Mouse (Mus musculus): ENCODE results near the gene Suv39h2.

The Suv39h2 gene

GRCm38 (mm10) chr2:3474861-3475283 lies at the start of gene Suv39h2:
Gene Suv39h2 (minus strand): TSS chr2:3475031.
- in situ Hi-C loops (cut with MboI; ENCODE audit: unreplicated experiment in 2 of 2), result no loop called here

DNA sequence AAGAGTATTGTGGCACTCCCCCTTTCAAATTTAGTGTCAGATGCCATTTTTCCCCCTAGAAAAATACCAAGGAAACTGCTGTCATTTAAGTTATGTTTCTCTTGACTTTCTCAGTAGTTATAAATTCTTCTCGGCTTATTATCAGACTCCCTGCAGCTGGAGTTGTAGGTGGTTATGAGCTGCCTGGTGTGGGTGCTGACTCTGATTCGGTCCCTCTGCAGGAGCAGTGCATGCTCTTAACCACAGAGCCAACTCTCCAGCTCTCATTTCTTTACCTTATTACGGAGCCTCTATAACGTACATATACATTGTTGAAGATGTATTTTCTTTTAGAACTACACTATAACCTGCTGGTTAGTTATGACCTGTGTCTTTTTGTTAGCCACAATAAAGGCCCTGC lies 47.7 kb upstream of the Suv39h2 start:
- in situ Hi-C loops (cut with MboI; ENCODE audit: unreplicated experiment in 2 of 2), result loop anchor here in 1 of 2 experiments (25.0 kb wide), 1 partner anchor 185 kb away; the partner anchor contains the start of genes Acbd7 and Rpp38

DNA sequence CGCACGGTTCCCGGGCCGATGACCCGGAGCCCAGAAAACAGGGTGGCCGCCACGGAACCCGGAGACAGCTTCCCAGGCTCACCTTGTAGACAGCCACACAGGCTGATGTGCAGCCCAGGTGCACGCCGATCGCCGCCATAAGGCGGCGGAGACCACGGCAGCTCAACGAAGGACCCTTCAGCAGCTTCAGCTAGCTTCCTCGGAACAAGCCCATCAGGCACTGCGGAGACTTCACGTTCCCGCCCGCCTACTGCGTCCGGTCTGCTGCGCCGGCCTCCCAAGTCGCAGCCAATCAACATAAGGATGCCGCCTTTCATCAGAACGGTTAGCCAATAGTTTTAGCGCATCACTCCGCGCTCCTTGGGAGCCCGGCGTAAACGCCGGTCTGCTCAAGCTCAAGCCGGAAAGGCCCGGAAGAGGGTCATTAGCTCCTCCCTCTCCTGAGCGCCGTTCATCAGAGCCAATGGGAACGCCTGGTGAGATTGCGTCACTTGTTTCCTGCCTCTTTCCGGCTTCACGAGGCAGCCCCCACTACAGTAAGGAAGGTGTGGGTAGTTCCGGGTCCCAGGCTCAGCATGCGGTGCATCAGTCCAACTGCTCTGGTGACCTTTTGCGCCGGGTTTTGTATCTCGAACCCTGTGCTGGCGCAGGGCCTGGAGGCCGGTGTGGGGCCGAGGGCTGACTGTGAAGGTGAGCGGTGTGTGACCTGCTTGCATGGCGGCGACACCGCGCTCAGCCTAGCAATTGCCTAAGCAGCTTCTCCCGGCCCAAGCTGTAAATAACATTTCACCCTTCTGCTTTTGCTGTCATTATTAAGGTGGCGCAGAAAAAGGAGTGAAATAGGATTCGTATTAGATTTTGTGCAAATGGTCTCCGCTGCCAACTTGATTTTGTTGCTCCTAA lies 38.0 kb upstream of the Suv39h2 start, which contains the start of the genes Gm45902, Hspa14 and Cdnf:
Gene Gm45902 (minus strand): TSS at position 239 of the 903 bp plus-strand sequence.
Gene Hspa14 (minus strand): TSS at position 263 of the 903 bp plus-strand sequence.
Gene Cdnf (plus strand): TSS at position 479 of the 903 bp plus-strand sequence.
- in situ Hi-C loops (cut with MboI; ENCODE audit: unreplicated experiment in 2 of 2), result loop anchor here (5.0 to 25.0 kb wide), 3 partner anchors 96 to 178 kb away; partner anchors contain the start of genes Acbd7 (in 2 of the 2) and Rpp38 (in 2 of the 2)

DNA sequence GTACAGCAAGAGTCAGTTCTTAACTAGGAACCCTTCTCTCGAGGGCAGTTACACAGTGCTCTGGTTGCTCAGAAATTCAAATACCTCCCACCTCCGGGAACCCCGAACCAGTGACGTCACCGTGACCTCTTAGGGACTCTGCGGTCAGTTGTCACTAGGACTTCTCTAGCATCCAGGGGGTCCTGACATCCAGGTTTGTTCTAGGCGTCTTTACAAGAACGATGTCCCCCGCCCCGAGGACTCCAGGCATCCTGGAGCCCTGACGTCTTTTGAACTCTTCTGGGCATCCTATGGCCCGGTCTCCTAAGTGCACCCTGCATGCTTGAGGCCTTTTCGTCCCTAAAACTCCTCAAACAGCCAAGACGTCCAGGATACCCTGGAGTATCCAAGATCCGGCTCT lies 37.2 kb upstream of the Suv39h2 start:
- in situ Hi-C loops (cut with MboI; ENCODE audit: unreplicated experiment in 2 of 2), result loop anchor here (5.0 to 25.0 kb wide), 3 partner anchors 95 to 177 kb away; partner anchors contain the start of genes Acbd7 (in 2 of the 2) and Rpp38 (in 2 of the 2)

DNA sequence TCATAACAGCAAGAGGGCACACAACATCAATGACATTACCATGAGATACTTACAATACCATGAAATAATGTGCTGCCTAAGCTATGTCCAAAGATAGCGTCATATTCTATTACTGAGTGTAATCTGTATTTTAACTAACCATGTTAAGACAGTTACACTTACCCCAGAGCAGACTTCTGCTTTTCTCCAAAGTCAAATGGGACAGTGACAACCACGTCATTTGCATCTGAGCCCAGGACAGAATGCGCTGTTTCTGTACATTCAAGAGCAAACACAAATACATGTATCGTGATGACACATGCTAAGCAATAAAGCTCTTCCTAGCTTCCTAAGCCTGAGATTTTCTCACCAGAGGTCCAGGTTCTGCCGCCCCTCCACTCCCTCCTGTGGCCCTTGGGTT lies 26.1 kb upstream of the Suv39h2 start:
- in situ Hi-C loops (cut with MboI; ENCODE audit: unreplicated experiment in 2 of 2), result loop anchor here in 1 of 2 experiments (25.0 kb wide), 1 partner anchor 164 kb away; the partner anchor contains the start of genes Acbd7 and Rpp38

DNA sequence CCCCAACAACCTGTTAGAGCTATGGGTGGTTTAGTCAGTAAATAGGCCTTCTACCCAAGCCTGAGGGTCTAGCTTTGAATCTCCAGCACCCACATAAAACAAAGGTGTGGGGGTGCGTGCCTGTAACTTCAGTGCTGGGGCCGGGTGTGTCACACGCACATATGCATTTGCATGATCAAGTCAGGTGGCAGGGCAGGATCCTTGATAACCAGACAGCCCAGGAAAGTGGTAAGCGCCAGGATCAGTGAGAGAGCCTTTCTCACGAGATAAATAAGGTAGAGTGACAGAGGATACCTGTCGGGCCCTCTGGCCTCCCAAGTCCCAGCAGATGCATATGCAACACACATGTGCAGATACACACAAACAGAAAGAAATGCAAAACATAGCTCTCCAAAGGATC lies 24.7 kb upstream of the Suv39h2 start:
- in situ Hi-C loops (cut with MboI; ENCODE audit: unreplicated experiment in 2 of 2), result no loop called here

DNA sequence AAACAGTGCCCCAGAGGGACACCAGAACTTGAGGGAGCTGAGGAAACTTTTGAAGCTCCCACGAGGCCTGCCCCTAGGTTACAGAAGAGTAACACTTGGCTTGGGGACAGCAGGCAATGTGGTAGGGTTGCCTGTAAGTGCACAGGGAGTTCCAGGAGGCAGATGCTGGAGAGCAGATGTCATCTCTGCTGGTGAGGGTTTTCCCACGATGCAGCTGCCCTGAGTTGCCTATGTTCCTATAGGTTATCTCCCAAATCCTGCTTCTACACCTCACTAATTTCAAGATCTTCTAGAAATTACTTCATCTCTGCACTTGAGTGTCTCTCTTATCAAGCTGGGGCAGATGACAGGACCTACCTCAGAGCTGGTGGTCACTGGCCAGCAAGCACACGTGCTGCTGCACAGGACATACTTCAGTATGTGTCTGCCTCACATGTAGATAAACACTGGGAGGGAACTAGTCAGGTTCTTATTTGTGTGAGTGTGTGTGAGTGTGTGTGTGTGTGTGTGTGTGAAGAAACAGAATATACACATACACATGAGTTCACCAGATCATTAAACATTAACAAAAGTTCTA lies 19.1 kb upstream of the Suv39h2 start:
- in situ Hi-C loops (cut with MboI; ENCODE audit: unreplicated experiment in 2 of 2), result no loop called here

GRCm38 (mm10) chr2:3489816-3490215 lies 15.0 kb upstream of the Suv39h2 start:
- in situ Hi-C loops (cut with MboI; ENCODE audit: unreplicated experiment in 2 of 2), result no loop called here

DNA sequence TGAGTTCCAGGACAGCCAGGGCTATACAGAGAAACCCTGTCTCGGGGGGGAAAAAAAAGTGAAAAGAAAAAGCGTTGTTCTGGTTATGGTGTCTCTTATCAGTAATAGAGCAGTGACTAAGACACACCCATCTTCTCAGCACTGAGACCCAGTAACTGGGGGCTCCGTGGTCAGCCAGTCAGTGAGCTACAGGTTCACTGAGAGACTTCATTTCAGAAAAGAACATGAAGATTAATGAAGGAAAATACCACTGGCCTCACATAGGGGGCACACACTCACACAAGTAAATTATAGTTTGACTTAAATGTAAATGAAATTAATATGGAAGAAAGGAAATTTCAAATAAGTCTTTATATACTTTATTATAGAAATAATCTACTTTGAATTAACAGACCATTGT lies 5.4 kb upstream of the Suv39h2 start:
- in situ Hi-C loops (cut with MboI; ENCODE audit: unreplicated experiment in 2 of 2), result no loop called here

GRCm38 (mm10) chr2:3475746-3476251 lies 968 bp upstream of the Suv39h2 start:
- in situ Hi-C loops (cut with MboI; ENCODE audit: unreplicated experiment in 2 of 2), result no loop called here

- in situ Hi-C loops (cut with MboI; ENCODE audit: unreplicated experiment in 2 of 2), result no loop called here
Measured at GRCm38 (mm10) chr2:3474361-3474805, 448 bp downstream of the Suv39h2 start.

- in situ Hi-C loops (cut with MboI; ENCODE audit: unreplicated experiment in 2 of 2), result no loop called here
Measured at GRCm38 (mm10) chr2:3473891-3474290, 940 bp downstream of the Suv39h2 start.

- in situ Hi-C loops (cut with MboI; ENCODE audit: unreplicated experiment in 2 of 2), result no loop called here
Measured at GRCm38 (mm10) chr2:3456590-3456989, 18.2 kb downstream of the Suv39h2 start.

DNA sequence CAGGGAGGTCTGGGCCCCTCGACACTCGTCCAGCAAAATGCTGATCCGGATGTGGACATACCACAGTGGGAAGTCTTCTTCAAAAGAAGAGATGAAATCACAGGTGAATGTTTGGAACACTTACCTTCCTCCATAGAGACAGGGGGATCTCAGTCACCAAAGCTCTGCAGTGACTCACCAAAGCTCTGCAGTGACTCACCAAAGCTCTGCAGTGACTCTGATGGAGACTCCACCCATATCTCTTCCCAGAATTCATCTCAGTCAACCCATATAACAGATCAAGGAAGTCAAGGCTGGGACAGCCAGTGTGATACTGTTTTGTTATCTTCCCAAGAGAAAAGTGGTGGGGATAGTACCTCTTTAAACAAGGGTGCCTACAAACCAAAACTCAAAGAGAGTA lies 21.7 kb downstream of the Suv39h2 start:
- in situ Hi-C loops (cut with MboI; ENCODE audit: unreplicated experiment in 2 of 2), result no loop called here

- in situ Hi-C loops (cut with MboI; ENCODE audit: unreplicated experiment in 2 of 2), result no loop called here
Measured at GRCm38 (mm10) chr2:3449431-3449830, 25.4 kb downstream of the Suv39h2 start.

- in situ Hi-C loops (cut with MboI; ENCODE audit: unreplicated experiment in 2 of 2), result no loop called here
Measured at GRCm38 (mm10) chr2:3445984-3446383, 28.8 kb downstream of the Suv39h2 start.

DNA sequence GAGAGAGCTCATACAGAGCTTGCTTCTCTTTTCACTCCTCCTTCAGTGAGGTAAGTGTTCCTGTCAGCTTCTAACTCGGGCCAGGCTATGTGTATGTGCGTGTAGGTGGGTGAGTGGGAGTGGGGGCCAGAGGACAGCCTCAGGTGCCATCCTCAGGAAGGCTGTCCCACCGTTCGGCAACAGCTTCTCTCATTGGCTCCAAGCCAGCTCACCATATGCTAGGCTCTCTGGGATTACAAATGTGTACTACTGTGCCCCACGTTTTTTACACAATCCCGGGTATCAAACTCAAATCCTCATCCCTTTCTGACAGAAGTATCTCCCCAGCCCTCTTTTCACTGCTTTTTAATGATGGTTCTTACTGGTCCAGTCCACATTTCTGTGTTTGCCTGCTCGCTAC lies 30.6 kb downstream of the Suv39h2 start:
- in situ Hi-C loops (cut with MboI; ENCODE audit: unreplicated experiment in 2 of 2), result no loop called here

- in situ Hi-C loops (cut with MboI; ENCODE audit: unreplicated experiment in 2 of 2), result no loop called here
Measured at GRCm38 (mm10) chr2:3437956-3438355, 36.9 kb downstream of the Suv39h2 start.

- in situ Hi-C loops (cut with MboI; ENCODE audit: unreplicated experiment in 2 of 2), result no loop called here
Measured at GRCm38 (mm10) chr2:3435369-3436061, 39.3 kb downstream of the Suv39h2 start.

GRCm38 (mm10) chr2:3430956-3431355 lies 43.9 kb downstream of the Suv39h2 start:
- in situ Hi-C loops (cut with MboI; ENCODE audit: unreplicated experiment in 2 of 2), result no loop called here

Data from v-Abl transformed pro-B cells (cell line).